ENCODE assay signal across 18 mouse cellular contexts in the genomic region with DNA sequence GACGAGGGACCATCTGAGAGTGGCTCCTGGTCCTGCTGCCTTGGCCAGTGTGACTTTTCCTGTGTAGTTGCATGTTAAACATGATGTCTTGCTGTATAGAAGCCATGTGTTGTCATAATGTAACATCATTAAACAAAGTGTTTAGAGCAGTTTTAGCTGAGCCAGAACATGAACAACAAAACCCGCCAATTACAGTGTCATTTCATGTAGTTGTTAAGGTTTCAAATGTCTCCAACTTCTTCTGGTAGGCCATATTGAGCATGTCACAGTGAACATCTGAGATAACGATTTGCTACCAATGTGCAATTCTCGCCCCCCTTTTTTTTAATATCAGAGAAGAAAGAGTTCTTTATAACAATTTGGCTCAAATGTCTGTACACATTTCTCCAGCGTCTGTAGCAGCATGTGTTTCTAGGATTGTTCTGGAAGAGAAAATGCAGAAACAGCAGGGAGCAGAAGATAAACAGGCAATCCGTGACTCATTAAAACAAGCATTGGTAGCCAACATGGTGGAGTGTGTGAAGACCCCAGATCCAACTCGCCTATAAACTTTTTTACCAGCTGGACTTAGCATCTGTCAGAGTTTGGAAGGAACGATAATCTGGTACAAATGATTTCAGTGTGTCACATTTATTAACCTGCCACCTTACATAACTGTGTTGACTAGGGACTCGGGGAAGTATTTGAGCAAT.
DNase-seq lines count a peak whose midpoint lies in the region; ATAC-seq lines count a peak whose summit lies in the region.
"Had no signal": no experiment of that assay in that cellular context is flagged by ENCODE, and none has a peak within 500 bp of the region (broad histone marks: within the 10 kb centered on the region; RNA-seq: fewer than 3 reads in every experiment).

No protein-coding gene starts in this region.

- H3K27me3 ChIP-seq in forebrain, embryonic 13.5 days: no peaks in the 10 kb centered on the region
- H3K27me3 ChIP-seq in forebrain, embryonic 12.5 days: peaks cover 7% of the 10 kb centered on the region; the same call in 1 of the 2 replicates
- no peaks in the 10 kb centered on the region for H3K27me3 ChIP-seq in heart, embryonic 12.5 days (replicated peaks)
- H3K27me3 ChIP-seq in limb, embryonic 13.5 days: peaks cover 5% of the 10 kb centered on the region; the same call in 1 of the 2 replicates
- H3K27me3 ChIP-seq: CH12.LX; liver, embryonic 13.5 days had no signal

- H3K4me3 ChIP-seq in forebrain, embryonic 13.5 days: no peak overlapping the region
- H3K4me3 ChIP-seq in forebrain, embryonic 12.5 days (replicated peaks): no peak overlapping the region
- H3K4me3 ChIP-seq in heart, embryonic 12.5 days: no peak overlapping the region
- H3K4me3 ChIP-seq in limb, embryonic 13.5 days: no peak overlapping the region
- H3K4me3 ChIP-seq: liver, embryonic 13.5 days; megakaryocyte, embryonic 14.5 days; neural tube, embryonic 13.5 days had no signal

- peak; percentile 91 for ATAC-seq in forebrain, embryonic 13.5 days
- no peak for ATAC-seq in forebrain, embryonic 12.5 days (ENCODE audit: low FRiP score)
- ATAC-seq in heart, embryonic 12.5 days (ENCODE audit: insufficient number of reproducible peaks, low FRiP score): no peak
- peak; percentile 34; the same call in 1 of the 2 replicates for ATAC-seq in limb, embryonic 13.5 days (ENCODE audit: low FRiP score, low read depth)
- ATAC-seq: hindbrain, postnatal 0 days had no signal

- H3K4me2 ChIP-seq in forebrain, embryonic 13.5 days: no peak overlapping the region
- no peak overlapping the region for H3K4me2 ChIP-seq in forebrain, embryonic 12.5 days
- no peak overlapping the region for H3K4me2 ChIP-seq in heart, embryonic 12.5 days
- H3K4me2 ChIP-seq in limb, embryonic 13.5 days (replicated peaks): peak overlapping the region; percentile 46; the same call in 1 of the 2 replicates
- H3K4me2 ChIP-seq: liver, embryonic 13.5 days; neural tube, embryonic 13.5 days had no signal

- H3K27ac ChIP-seq in forebrain, embryonic 13.5 days: no peak overlapping the region
- no peak overlapping the region for H3K27ac ChIP-seq in forebrain, embryonic 12.5 days
- H3K27ac ChIP-seq in heart, embryonic 12.5 days (ENCODE audit: poor library complexity, severe bottlenecking): no peak overlapping the region
- no peak overlapping the region for H3K27ac ChIP-seq in limb, embryonic 13.5 days
- H3K27ac ChIP-seq: hindbrain, postnatal 0 days; liver, embryonic 13.5 days; neural tube, embryonic 13.5 days had no signal

- intact Hi-C loops in heart, postnatal 10 days (cut with DNase I): no loop called here

- WGBS in forebrain, embryonic 13.5 days: 53% methylated on average over 9 of the region's 9 CpGs
- WGBS in forebrain, embryonic 12.5 days: 70% methylated on average over 9 of the region's 9 CpGs
- 75% methylated on average over 9 of the region's 9 CpGs for WGBS in heart, embryonic 12.5 days
- 35% methylated on average over 9 of the region's 9 CpGs for WGBS in limb, embryonic 13.5 days

- no peaks in the 10 kb centered on the region for H3K36me3 ChIP-seq in forebrain, embryonic 13.5 days (ENCODE audit: poor library complexity, severe bottlenecking)
- H3K36me3 ChIP-seq in forebrain, embryonic 12.5 days (replicated peaks): no peaks in the 10 kb centered on the region
- no peaks in the 10 kb centered on the region for H3K36me3 ChIP-seq in heart, embryonic 12.5 days
- H3K36me3 ChIP-seq in limb, embryonic 13.5 days: no peaks in the 10 kb centered on the region
- H3K36me3 ChIP-seq: liver, embryonic 13.5 days; neural tube, embryonic 13.5 days had no signal

- peaks cover 10% of the 10 kb centered on the region for H3K4me1 ChIP-seq in forebrain, embryonic 13.5 days
- no peaks in the 10 kb centered on the region for H3K4me1 ChIP-seq in forebrain, embryonic 12.5 days
- no peaks in the 10 kb centered on the region for H3K4me1 ChIP-seq in heart, embryonic 12.5 days (replicated peaks)
- H3K4me1 ChIP-seq in limb, embryonic 13.5 days: peaks cover 23% of the 10 kb centered on the region
- H3K4me1 ChIP-seq: liver, embryonic 13.5 days; megakaryocyte, embryonic 14.5 days; neural tube, embryonic 13.5 days had no signal

- no peak overlapping the region for H3K9ac ChIP-seq in forebrain, embryonic 13.5 days
- no peak overlapping the region for H3K9ac ChIP-seq in forebrain, embryonic 12.5 days
- H3K9ac ChIP-seq in heart, embryonic 12.5 days: no peak overlapping the region
- no peak overlapping the region for H3K9ac ChIP-seq in limb, embryonic 13.5 days
- H3K9ac ChIP-seq: liver, embryonic 13.5 days; neural tube, embryonic 13.5 days had no signal

- H3K9me3 ChIP-seq in forebrain, embryonic 13.5 days (replicated peaks): no peaks in the 10 kb centered on the region
- H3K9me3 ChIP-seq in forebrain, embryonic 12.5 days: no peaks in the 10 kb centered on the region
- H3K9me3 ChIP-seq in heart, embryonic 12.5 days (replicated peaks): no peaks in the 10 kb centered on the region
- no peaks in the 10 kb centered on the region for H3K9me3 ChIP-seq in limb, embryonic 13.5 days
- H3K9me3 ChIP-seq: liver, embryonic 13.5 days; megakaryocyte, embryonic 14.5 days; neural tube, embryonic 13.5 days had no signal

- peak; percentile 30 to 36 for DNase-seq in heart, postnatal 10 days
- peak; percentile 70 for DNase-seq in layer of hippocampus, adult 11-12 months (ENCODE audit: low spot score)
- no peak for DNase-seq in thymus, postnatal 10 days (ENCODE audit: low spot score in 2 of 2)
- no peak for DNase-seq in adipocyte (ENCODE audit: low spot score)
- DNase-seq: cerebellum, adult 11 months; gastrocnemius, postnatal 25 days; kidney, adult 18-20 months; kidney, postnatal 25 days; liver, embryonic 13.5 days; thymus, postnatal 4 days had no signal

Comparison
In these comparisons a context has a peak if more than half of its experiments do, and no peak if none do; other contexts are left out.
1. ATAC-seq: peak in forebrain, embryonic 13.5 days (single experiment) and limb, embryonic 13.5 days (single experiment); none in forebrain, embryonic 12.5 days (single experiment) and heart, embryonic 12.5 days (single experiment).
2. DNase-seq: peak in heart, postnatal 10 days (2 of 2) and layer of hippocampus, adult 11-12 months (single experiment); none in thymus, postnatal 10 days (0 of 2) and adipocyte (single experiment).